In the genomic region with DNA sequence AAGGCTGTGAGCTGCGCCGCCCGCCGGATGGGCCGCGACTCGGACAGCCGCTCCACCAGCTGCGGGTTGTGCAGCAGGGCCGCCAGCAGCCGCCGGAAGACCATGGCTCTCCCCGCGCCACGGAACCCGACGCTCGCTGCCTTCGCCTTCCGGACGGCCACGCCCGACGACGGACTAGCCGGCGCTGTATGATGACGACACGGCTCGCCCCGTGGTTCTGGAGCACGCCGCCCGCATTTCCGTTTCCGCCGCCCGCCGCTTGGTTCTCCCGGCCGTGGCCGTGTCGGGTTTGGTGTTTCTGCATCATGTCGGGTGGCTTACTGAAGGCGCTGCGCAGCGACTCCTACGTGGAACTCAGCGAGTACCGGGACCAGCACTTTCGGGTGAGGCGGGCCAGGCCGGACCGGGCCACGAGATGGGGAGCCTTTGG, we compare ENCODE assay signal across 8 mouse cellular contexts. TPM values are rescaled to one million over a fixed set of nuclear protein-coding genes. Genes with fewer than 3 reads are reported as not detected.
A peak's percentile ranks its signal among the peaks of the same experiment; 100 is the strongest.
DNase-seq lines count a peak whose midpoint lies in the region; ATAC-seq and TF ChIP-seq lines count a peak whose summit lies in the region.

Gene 0610012G03Rik, minus strand, starts transcription at position 150 of the 430 bp plus-strand sequence.
Gene Ncbp2, plus strand, starts transcription at position 169 of the 430 bp plus-strand sequence.

- peak; percentile 87 to 89 for ATAC-seq in hematopoietic stem cell, adult 5-6 weeks (replicated peaks in 1 of 2; ENCODE audit: insufficient read depth in 1 of 2, low FRiP score in 2 of 2, low TSS enrichment in 1 of 2, low read depth in 1 of 2, poor library complexity in 2 of 2, severe bottlenecking in 2 of 2)
- peak; percentile 96 for ATAC-seq in lung, embryonic 16.5 days (ENCODE audit: low read depth)

- peaks cover 63% of the 10 kb centered on the region for H3K79me2 ChIP-seq in MEL (ENCODE audit: control insufficient read depth, insufficient read depth, low read length, poor library complexity)

- TF ChIP-seq RAD21 in MEL (IDR thresholded peaks at IDR 0.05; ENCODE audit: low read depth, low read length) = no peak

- peaks cover 2 to 13% of the 10 kb centered on the region in 2 experiments; a peak in 3 of 4 replicates for H3K36me3 ChIP-seq in MEL (ENCODE audit: control insufficient read depth in 1 of 2, insufficient read depth in 2 of 2, low read length in 2 of 2)
- peaks cover 5% of the 10 kb centered on the region; the same call in 1 of the 2 replicates for H3K36me3 ChIP-seq in lung, embryonic 16.5 days (ENCODE audit: control insufficient read depth, insufficient read depth, low read length)

- peak; percentile 93 to 95 for TF ChIP-seq POLR2A in MEL (IDR thresholded peaks at IDR 0.05; ENCODE audit: control insufficient read depth in 1 of 2, insufficient read depth in 1 of 2, low read depth in 1 of 2, low read length in 2 of 2, poor library complexity in 1 of 2)
- TF ChIP-seq POLR2A in cerebellum, adult 2 months (IDR thresholded peaks at IDR 0.05; ENCODE audit: borderline replicate concordance, insufficient read depth, low read length) = peak; percentile 92

- peak within 1 kb of the TSS; percentile 90 for H3K9ac ChIP-seq in MEL (ENCODE audit: control insufficient read depth, low read depth, low read length, poor library complexity, severe bottlenecking)
- peak within 1 kb of the TSS; percentile 92 for H3K9ac ChIP-seq in lung, embryonic 16.5 days (ENCODE audit: low read length)

- WGBS in cerebellum, adult 2 months = under 1% methylated on average over 55 of the region's 55 CpGs
- under 1% methylated on average over 48 of the region's 55 CpGs for WGBS in lung, embryonic 16.5 days

- TF ChIP-seq CTCF in MEL (IDR thresholded peaks at IDR 0.05 in 2 of 3, conservative IDR thresholded peaks at IDR 0.05 in 1 of 3; ENCODE audit: control insufficient read depth in 1 of 3, insufficient read depth in 1 of 3, low read depth in 2 of 3, low read length in 3 of 3, poor library complexity in 1 of 3, severe bottlenecking in 1 of 3) = no peak
- no peak for TF ChIP-seq CTCF in cerebellum, adult 2 months (IDR thresholded peaks at IDR 0.05; ENCODE audit: borderline replicate concordance, insufficient read depth, low read depth, low read length)

- H3K4me2 ChIP-seq in lung, embryonic 16.5 days (ENCODE audit: low read depth, low read length) = peak within 1 kb of the TSS; percentile 66

- peak within 1 kb of the TSS; percentile 85 to 90 for H3K4me3 ChIP-seq in MEL (ENCODE audit: control insufficient read depth in 1 of 2, insufficient read depth in 1 of 2, low read depth in 2 of 2, low read length in 2 of 2)
- H3K4me3 ChIP-seq in cerebellum, adult 2 months (replicated peaks; ENCODE audit: insufficient read depth, low read depth, low read length) = peak within 1 kb of the TSS; percentile 91
- peak within 1 kb of the TSS; percentile 79 for H3K4me3 ChIP-seq in lung, embryonic 16.5 days (ENCODE audit: low read length)

- no peaks in the 10 kb centered on the region for H3K27me3 ChIP-seq in MEL (ENCODE audit: control insufficient read depth in 1 of 2, insufficient read depth in 2 of 2, low read length in 2 of 2)
- H3K27me3 ChIP-seq in cerebellum, adult 2 months (ENCODE audit: control insufficient read depth, insufficient read depth, low read length) = no peaks in the 10 kb centered on the region
- H3K27me3 ChIP-seq in lung, embryonic 16.5 days (ENCODE audit: control insufficient read depth, insufficient read depth, low read depth, low read length) = no peaks in the 10 kb centered on the region

- no peaks in the 10 kb centered on the region for H3K9me3 ChIP-seq in MEL (replicated peaks; ENCODE audit: insufficient read depth, low read length)
- no peaks in the 10 kb centered on the region for H3K9me3 ChIP-seq in lung, embryonic 16.5 days (ENCODE audit: control insufficient read depth, low read length)

- DNase-seq in MEL (ENCODE audit: low read depth, low spot score) = peak; percentile 96
- peak; percentile 95 to 97 for DNase-seq in cerebellum, adult 2 months
- peak; percentile 93 for DNase-seq in forelimb bud, embryonic 11.5 days (ENCODE audit: low read depth, low spot score)
- peak; percentile 74 for DNase-seq in layer of hippocampus, adult 9-10 months (ENCODE audit: low spot score)
- peak; percentile 89 for DNase-seq in ovary, postnatal 10 days (ENCODE audit: low spot score)
- DNase-seq in thymus, postnatal 10 days (ENCODE audit: low spot score in 2 of 2) = peak; percentile 92 to 96

- peaks cover 4 to 9% of the 10 kb centered on the region in 2 experiments; a peak in 3 of 4 replicates for H3K4me1 ChIP-seq in MEL (ENCODE audit: control insufficient read depth in 1 of 2, insufficient read depth in 2 of 2, low read length in 2 of 2)
- peaks cover 26% of the 10 kb centered on the region for H3K4me1 ChIP-seq in cerebellum, adult 2 months (ENCODE audit: control insufficient read depth, insufficient read depth, low read length)
- peaks cover 21% of the 10 kb centered on the region for H3K4me1 ChIP-seq in lung, embryonic 16.5 days (replicated peaks; ENCODE audit: control insufficient read depth, insufficient read depth, low read length)

- peak in 1 of 2 experiments; percentile 51; a peak in 2 of 4 replicates for TF ChIP-seq EP300 in MEL (IDR thresholded peaks at IDR 0.05; ENCODE audit: low read depth in 1 of 2, low read length in 2 of 2)

- peak within 1 kb of the TSS; percentile 63 for H3K27ac ChIP-seq in MEL (ENCODE audit: control insufficient read depth, low read depth, low read length)
- peak within 1 kb of the TSS; percentile 62 for H3K27ac ChIP-seq in cerebellum, adult 2 months (ENCODE audit: insufficient read depth, low read length)
- H3K27ac ChIP-seq in lung, embryonic 16.5 days (ENCODE audit: low read length) = peak within 1 kb of the TSS; percentile 84

TF ChIP-seq in MEL, 35 proteins besides CTCF, POLR2A, EP300 and RAD21 (continues in another document):
- no peak for TF ChIP-seq POLR2AphosphoS5 (IDR thresholded peaks at IDR 0.05; ENCODE audit: borderline replicate concordance, low read depth, low read length)
- TF ChIP-seq MXI1 (IDR thresholded peaks at IDR 0.05; ENCODE audit: low read depth, low read length) = peak; percentile 99
- TF ChIP-seq MAFK (IDR thresholded peaks at IDR 0.05; ENCODE audit: borderline replicate concordance, low read depth, low read length) = no peak
- no peak for TF ChIP-seq USF2 (IDR thresholded peaks at IDR 0.05; ENCODE audit: borderline replicate concordance in 1 of 2, insufficient read depth in 1 of 2, low read depth in 1 of 2, low read length in 2 of 2)
- TF ChIP-seq ZC3H11A (IDR thresholded peaks at IDR 0.05; ENCODE audit: low read depth, low read length) = peak; percentile 20; the same call in 1 of the 2 replicates
- TF ChIP-seq SMC3 (IDR thresholded peaks at IDR 0.05; ENCODE audit: low read depth, low read length) = no peak
- TF ChIP-seq ZNF384 (IDR thresholded peaks at IDR 0.05; ENCODE audit: low read depth, low read length) = no peak
- TF ChIP-seq ELF1 (IDR thresholded peaks at IDR 0.05; ENCODE audit: low read depth, low read length) = peak; percentile 89
- TF ChIP-seq GABPA (IDR thresholded peaks at IDR 0.05; ENCODE audit: low read depth, low read length) = peak; percentile 66; the same call in 1 of the 2 replicates
- peak; percentile 98 for TF ChIP-seq SIN3A (IDR thresholded peaks at IDR 0.05; ENCODE audit: low read length)
- TF ChIP-seq TAL1 (IDR thresholded peaks at IDR 0.05; ENCODE audit: low read length) = no peak
- peak; percentile 87 for TF ChIP-seq MYC (IDR thresholded peaks at IDR 0.05; ENCODE audit: low read depth, low read length)
- no peak for TF ChIP-seq CHD1 (IDR thresholded peaks at IDR 0.05; ENCODE audit: low read depth, low read length)
- TF ChIP-seq HCFC1 (IDR thresholded peaks at IDR 0.05; ENCODE audit: low read depth, low read length) = peak; percentile 98
- TF ChIP-seq USF1 (IDR thresholded peaks at IDR 0.05; ENCODE audit: low read depth, low read length) = peak; percentile 84
- TF ChIP-seq NELFE (IDR thresholded peaks at IDR 0.05; ENCODE audit: low read depth, low read length) = peak; percentile 93
- no peak for TF ChIP-seq NRF1 (IDR thresholded peaks at IDR 0.05; ENCODE audit: insufficient read depth, low read depth, low read length, poor library complexity, severe bottlenecking)
- TF ChIP-seq MYB (IDR thresholded peaks at IDR 0.05; ENCODE audit: low read depth, low read length) = no peak
- no peak for TF ChIP-seq CHD2 (IDR thresholded peaks at IDR 0.05; ENCODE audit: low read length)
- TF ChIP-seq TCF12 (IDR thresholded peaks at IDR 0.05; ENCODE audit: low read depth, low read length) = peak; percentile 81
- no peak; the same call in 1 of the 2 replicates for TF ChIP-seq JUND (IDR thresholded peaks at IDR 0.05; ENCODE audit: low read depth, low read length)
- 0 out of 2 replicates have a peak, but pooled peaks have one; percentile 24 for TF ChIP-seq RCOR1 (IDR thresholded peaks at IDR 0.05; ENCODE audit: low read depth, low read length)
- peak; percentile 90 for TF ChIP-seq MAX (IDR thresholded peaks at IDR 0.05; ENCODE audit: low read length)
- TF ChIP-seq BHLHE40 (IDR thresholded peaks at IDR 0.05; ENCODE audit: borderline replicate concordance, low read depth, low read length) = 0 out of 2 replicates have a peak, but pooled peaks have one; percentile 54
- TF ChIP-seq KAT2A (conservative IDR thresholded peaks at IDR 0.05; ENCODE audit: low read depth, low read length) = peak; percentile 82; the same call in 1 of the 2 replicates
- TF ChIP-seq ZKSCAN1 (IDR thresholded peaks at IDR 0.05; ENCODE audit: low read depth, low read length) = no peak
- peak; percentile 82; the same call in 1 of the 2 replicates for TF ChIP-seq ZMIZ1 (IDR thresholded peaks at IDR 0.05; ENCODE audit: low read depth, low read length)

RNA-seq across cellular contexts. Expression of gene 0610012G03Rik, which starts in this region (rescaled TPM):
- 41.9 and 44.4 TPM in 2 replicates for total RNA-seq in MEL (2012; rRNA removed)
- 10 to 100 TPM in 1 of 2 experiments, not detected in 1; 56.2 TPM for polyA plus RNA-seq in MEL (2012; ENCODE audit: insufficient read depth in 1 of 2, insufficient read length in 2 of 2, low read depth in 1 of 2, low replicate concordance in 2 of 2, missing spikeins in 1 of 2)
- 66.2 and 70.7 TPM in 2 replicates for polyA plus RNA-seq in cerebellum, adult 2 months (2012; rRNA removed)
- 9.6 and 14.9 TPM in 2 replicates for total RNA-seq in hematopoietic stem cell, adult 5-6 weeks (2017)
- polyA plus RNA-seq in lung, embryonic 16.5 days (2015; fragmentation: Nextera tagmentation; extraction: Ambion mirVana) = 68.1 and 71.8 TPM in 2 replicates

RNA-seq across cellular contexts. Expression of gene Ncbp2, which starts in this region (rescaled TPM):
- total RNA-seq in MEL (2012; rRNA removed) = 79.6 and 100 TPM in 2 replicates
- 100 to 1,000 TPM in 1 of 2 experiments, not detected in 1; 222 TPM for polyA plus RNA-seq in MEL (2012; ENCODE audit: insufficient read depth in 1 of 2, insufficient read length in 2 of 2, low read depth in 1 of 2, low replicate concordance in 2 of 2, missing spikeins in 1 of 2)
- polyA plus RNA-seq in cerebellum, adult 2 months (2012; rRNA removed) = 74.0 and 86.5 TPM in 2 replicates
- total RNA-seq in hematopoietic stem cell, adult 5-6 weeks (2017) = 41.9 and 45.2 TPM in 2 replicates
- polyA plus RNA-seq in lung, embryonic 16.5 days (2015; fragmentation: Nextera tagmentation; extraction: Ambion mirVana) = 102 and 107 TPM in 2 replicates

Comparison
In these comparisons a context has a peak if more than half of its experiments do, and no peak if none do; other contexts are left out.
1. Peak in every context shown above with its lines: DNase-seq, ATAC-seq, H3K4me3 ChIP-seq and H3K27ac ChIP-seq.